Mouse (Mus musculus): ENCODE measurements around the gene Cltc. TPM values are rescaled to one million over a fixed set of nuclear protein-coding genes. Genes with fewer than 3 reads are reported as not detected.
"Not testable (repeated sequence)": the region's sequence is repeated elsewhere in the genome, so short reads cannot be mapped to it uniquely, and the experiment has no call there.

Cltc gene
- total and polyA plus RNA-seq, 2 experiments from 2014 or later, result 122 to 383 TPM

DNA sequence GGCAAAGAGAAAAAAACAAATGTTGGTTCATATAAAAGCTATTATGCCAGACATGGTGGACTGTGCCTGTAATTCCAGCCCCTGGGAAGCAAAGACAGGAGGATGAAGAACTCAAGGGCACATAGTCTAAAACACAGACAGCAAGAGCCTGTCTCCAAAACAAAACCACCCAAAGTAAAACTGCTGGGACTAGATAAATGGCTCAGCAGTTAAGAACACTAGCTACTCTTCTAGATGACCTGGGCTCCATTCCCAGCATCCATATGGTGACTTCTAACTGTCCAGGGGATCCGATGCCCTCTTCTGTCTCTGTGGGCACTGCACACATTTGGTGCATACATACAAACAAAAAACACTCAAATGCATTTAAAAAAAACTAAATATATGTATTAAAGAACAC, 6.4 kb downstream of the Cltc start:
- TF ChIP-seq CTCF (IDR thresholded peaks at IDR 0.05; ENCODE audit: low read depth), result no peak
- no peaks in the 10 kb centered on the region for H3K9me3 ChIP-seq (ENCODE audit: low read length)
- H3K4me1 ChIP-seq (ENCODE audit: insufficient read depth), result peaks cover 2% of the 10 kb centered on the region; the same call in 1 of the 2 replicates
- no peaks in the 10 kb centered on the region for H3K27me3 ChIP-seq (ENCODE audit: insufficient read depth, low read length)
- H3K4me2 ChIP-seq (ENCODE audit: low read depth), result no peak overlapping the region
- no peak overlapping the region for H3K4me3 ChIP-seq (ENCODE audit: low read depth, low read length)
- WGBS, result 91% methylated on average over 1 of the region's 1 CpGs
- H3K9ac ChIP-seq, result no peak overlapping the region
- no peak overlapping the region for H3K27ac ChIP-seq (ENCODE audit: low read depth, low read length)
- no peak for ATAC-seq
- no peaks in the 10 kb centered on the region for H3K36me3 ChIP-seq (ENCODE audit: insufficient read depth)
- DNase-seq, result no peak

DNA sequence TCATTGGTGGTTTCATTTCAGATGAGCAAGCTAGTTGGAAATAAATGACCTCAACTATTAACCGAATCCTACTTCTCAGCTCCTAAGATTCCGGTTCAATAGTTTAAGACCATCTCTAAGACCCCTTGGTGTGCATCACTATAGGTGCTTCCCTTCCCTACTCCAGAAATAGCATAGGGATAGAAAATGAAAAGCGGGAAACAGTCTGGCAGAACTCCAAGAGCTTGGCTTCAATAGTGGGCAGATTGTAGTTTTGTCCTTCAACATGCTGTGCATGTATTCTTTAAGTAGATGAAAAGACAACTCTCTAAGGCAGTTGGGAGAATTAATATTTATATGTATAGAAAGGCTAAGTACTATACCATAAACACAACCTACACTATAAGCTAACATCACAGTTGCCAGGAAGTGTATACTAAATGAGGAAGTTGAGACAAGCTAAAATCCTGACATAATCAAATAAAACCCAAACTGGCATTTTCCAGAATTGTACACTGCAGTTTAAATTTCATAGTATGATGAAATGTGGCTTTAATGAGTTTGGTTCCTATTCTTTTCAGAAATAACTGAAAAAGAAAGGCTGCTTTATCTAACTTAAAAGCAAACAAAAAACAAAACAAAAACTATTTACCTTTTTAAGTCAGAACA, 7.5 kb downstream of the Cltc start:
- ATAC-seq (no peak), DNase-seq (no peak)
- Histone ChIP-seq H3K27me3 (ENCODE audit: insufficient read depth, low read length) (no peaks in the 10 kb centered on the region), H3K9me3 (ENCODE audit: low read length) (no peaks in the 10 kb centered on the region), H3K4me3 (ENCODE audit: low read depth, low read length) (no peak overlapping the region), H3K4me1 (ENCODE audit: insufficient read depth) (no peaks in the 10 kb centered on the region), H3K9ac (no peak overlapping the region), H3K4me2 (ENCODE audit: low read depth) (no peak overlapping the region), H3K27ac (ENCODE audit: low read depth, low read length) (no peak overlapping the region), H3K36me3 (ENCODE audit: insufficient read depth) (no peaks in the 10 kb centered on the region)
- WGBS, result 29% methylated on average over 3 of the region's 3 CpGs
- no peak for TF ChIP-seq CTCF (IDR thresholded peaks at IDR 0.05; ENCODE audit: low read depth)

DNA sequence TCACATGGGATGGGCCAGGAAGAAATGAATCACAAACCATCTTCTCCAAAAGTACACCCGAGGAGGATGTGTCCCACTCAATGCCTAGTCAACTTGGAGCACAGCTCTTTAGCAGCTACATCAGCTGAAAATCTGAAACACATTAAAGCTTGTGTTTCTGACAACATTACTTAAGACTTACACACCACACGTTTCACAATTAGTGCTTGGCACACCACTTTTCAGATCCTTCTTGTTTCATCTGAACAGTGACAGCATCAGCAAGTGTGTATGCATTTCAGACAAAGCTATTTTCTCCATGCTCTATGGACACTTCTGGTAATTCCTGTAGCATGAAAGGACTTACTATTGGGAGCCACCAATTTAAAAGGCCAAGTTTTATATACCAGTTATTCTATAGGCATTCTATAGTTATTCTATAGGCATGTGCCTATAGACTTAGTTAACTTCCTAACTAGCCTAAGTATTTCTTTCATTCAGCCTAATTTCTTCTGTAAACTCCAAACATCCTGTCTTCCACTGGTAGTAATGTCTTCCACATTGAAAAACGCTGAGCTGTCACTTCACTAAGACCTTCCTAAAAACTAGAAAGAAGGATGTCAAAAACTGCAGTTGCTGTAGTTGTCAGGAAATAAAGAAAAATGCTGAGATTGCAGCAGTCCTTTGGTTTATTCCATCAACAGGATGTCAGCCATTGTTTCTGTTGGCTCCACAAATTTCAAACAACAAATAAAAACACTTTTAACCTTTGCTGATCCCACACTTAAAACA, 11.5 kb downstream of the Cltc start:
- Histone ChIP-seq H3K4me2 (ENCODE audit: low read depth) (no peak overlapping the region), H3K4me3 (ENCODE audit: low read depth, low read length) (no peak overlapping the region), H3K4me1 (ENCODE audit: insufficient read depth) (no peaks in the 10 kb centered on the region), H3K27ac (ENCODE audit: low read depth, low read length) (no peak overlapping the region), H3K9ac (no peak overlapping the region), H3K9me3 (ENCODE audit: low read length) (no peaks in the 10 kb centered on the region), H3K27me3 (ENCODE audit: insufficient read depth, low read length) (no peaks in the 10 kb centered on the region), H3K36me3 (ENCODE audit: insufficient read depth) (no peaks in the 10 kb centered on the region)
- DNase-seq (no peak), ATAC-seq (no peak)
- TF ChIP-seq CTCF (IDR thresholded peaks at IDR 0.05; ENCODE audit: low read depth), result no peak
- WGBS, result 68% methylated on average over 3 of the region's 3 CpGs

DNA sequence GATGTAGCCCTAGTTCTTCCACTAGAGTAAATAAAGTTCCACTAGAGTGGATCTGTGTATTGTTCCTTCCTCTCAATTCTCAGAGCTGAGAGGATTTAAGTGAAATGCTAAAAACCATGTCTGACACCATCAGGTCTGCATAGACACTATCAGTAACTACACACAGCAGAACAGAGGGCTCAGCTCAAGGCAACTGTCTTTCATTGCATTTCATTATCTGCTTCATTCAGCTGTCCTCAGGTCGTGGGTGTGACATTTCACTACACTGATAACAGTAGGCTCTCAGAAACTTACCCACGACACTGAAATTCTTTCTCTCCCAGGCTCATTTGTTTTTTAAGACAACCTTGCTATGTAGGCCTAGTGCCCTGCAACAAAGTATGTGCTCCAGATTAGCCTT, 14.8 kb downstream of the Cltc start:
- Histone ChIP-seq H3K9ac (no peak overlapping the region), H3K27me3 (ENCODE audit: insufficient read depth, low read length) (no peaks in the 10 kb centered on the region), H3K9me3 (ENCODE audit: low read length) (no peaks in the 10 kb centered on the region), H3K4me2 (ENCODE audit: low read depth) (no peak overlapping the region), H3K36me3 (ENCODE audit: insufficient read depth) (no peaks in the 10 kb centered on the region), H3K4me3 (ENCODE audit: low read depth, low read length) (no peak overlapping the region), H3K27ac (ENCODE audit: low read depth, low read length) (no peak overlapping the region), H3K4me1 (ENCODE audit: insufficient read depth) (no peaks in the 10 kb centered on the region)
- DNase-seq, result no peak
- no peak for ATAC-seq
- 57% methylated on average over 2 of the region's 2 CpGs for WGBS
- TF ChIP-seq CTCF (IDR thresholded peaks at IDR 0.05; ENCODE audit: low read depth), result no peak

DNA sequence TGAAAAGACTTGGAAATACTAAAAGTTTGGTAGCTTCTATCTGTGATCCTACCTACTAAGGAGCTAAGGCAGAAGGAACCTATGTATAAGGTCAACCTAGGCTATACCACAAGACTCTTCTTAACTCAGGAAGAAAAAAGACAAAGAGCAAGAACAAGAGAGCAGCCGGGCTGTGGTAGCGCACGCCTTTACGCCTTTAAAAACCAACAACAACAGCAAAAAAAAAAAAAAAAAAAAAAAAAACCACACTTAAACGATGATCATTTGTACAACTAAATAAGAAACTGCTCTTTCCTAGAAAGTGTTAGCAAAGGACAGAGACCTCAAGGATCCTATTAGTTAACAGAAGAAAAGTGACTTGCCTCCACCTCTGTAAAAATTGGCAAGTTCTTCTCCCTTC, 15.9 kb downstream of the Cltc start:
- H3K4me2 ChIP-seq (ENCODE audit: low read depth), result no peak overlapping the region
- no peak overlapping the region for H3K27ac ChIP-seq (ENCODE audit: low read depth, low read length)
- no peak overlapping the region for H3K4me3 ChIP-seq (ENCODE audit: low read depth, low read length)
- no peaks in the 10 kb centered on the region for H3K4me1 ChIP-seq (ENCODE audit: insufficient read depth)
- no peaks in the 10 kb centered on the region for H3K27me3 ChIP-seq (ENCODE audit: insufficient read depth, low read length)
- H3K36me3 ChIP-seq (ENCODE audit: insufficient read depth), result no peaks in the 10 kb centered on the region
- 95% methylated on average over 5 of the region's 5 CpGs for WGBS
- TF ChIP-seq CTCF (IDR thresholded peaks at IDR 0.05; ENCODE audit: low read depth), result no peak
- H3K9me3 ChIP-seq (ENCODE audit: low read length), result no peaks in the 10 kb centered on the region
- DNase-seq, result no peak
- no peak overlapping the region for H3K9ac ChIP-seq
- no peak for ATAC-seq

DNA sequence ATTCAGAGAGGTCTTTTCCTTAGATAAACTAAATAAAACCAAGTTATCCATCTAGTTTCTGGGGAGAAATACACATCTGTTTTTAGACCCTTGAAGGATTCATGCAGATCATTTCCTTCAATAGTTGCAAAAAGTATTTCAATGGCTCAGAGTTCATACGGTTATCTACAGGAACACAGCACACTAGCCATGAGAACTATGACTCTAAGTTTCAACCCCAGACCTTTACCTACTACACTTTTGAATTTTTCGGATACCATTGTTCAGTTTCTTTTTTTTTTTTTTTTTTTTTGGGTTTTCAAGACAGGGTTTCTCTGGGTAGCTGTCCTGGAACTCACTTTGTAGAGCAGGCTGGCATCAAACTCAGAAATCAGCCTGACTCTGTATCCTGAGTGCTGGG, 17.9 kb downstream of the Cltc start:
- TF ChIP-seq CTCF (IDR thresholded peaks at IDR 0.05; ENCODE audit: low read depth), result no peak
- Histone ChIP-seq H3K4me1 (ENCODE audit: insufficient read depth) (no peaks in the 10 kb centered on the region), H3K27me3 (ENCODE audit: insufficient read depth, low read length) (no peaks in the 10 kb centered on the region), H3K36me3 (ENCODE audit: insufficient read depth) (no peaks in the 10 kb centered on the region), H3K9ac (no peak overlapping the region), H3K9me3 (ENCODE audit: low read length) (no peaks in the 10 kb centered on the region), H3K4me2 (ENCODE audit: low read depth) (no peak overlapping the region), H3K27ac (ENCODE audit: low read depth, low read length) (no peak overlapping the region), H3K4me3 (ENCODE audit: low read depth, low read length) (no peak overlapping the region)
- DNase-seq, result no peak
- ATAC-seq, result no peak
- 96% methylated on average over 2 of the region's 2 CpGs for WGBS

DNA sequence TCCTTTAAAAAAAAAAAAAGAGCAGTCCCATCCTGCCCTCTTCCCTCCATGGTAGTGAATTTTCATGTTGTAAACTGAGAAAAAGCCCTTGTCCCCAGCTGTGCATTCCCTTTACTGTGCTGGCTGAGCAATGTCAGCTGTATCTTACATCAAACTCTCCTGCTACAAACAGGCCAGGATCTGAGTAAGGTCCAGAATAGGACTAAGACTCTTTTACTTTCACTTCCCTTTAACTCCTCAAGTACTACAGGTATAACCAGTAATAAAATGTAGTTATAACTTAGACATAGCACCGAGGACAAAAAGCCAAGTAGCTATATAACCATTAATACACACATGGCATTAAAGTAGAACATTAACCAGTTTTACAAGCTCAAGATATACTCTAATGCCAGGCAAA, 18.4 kb downstream of the Cltc start:
- no peaks in the 10 kb centered on the region for H3K9me3 ChIP-seq (ENCODE audit: low read length)
- H3K36me3 ChIP-seq (ENCODE audit: insufficient read depth), result no peaks in the 10 kb centered on the region
- 94% methylated on average over 1 of the region's 1 CpGs for WGBS
- DNase-seq (no peak), ATAC-seq (no peak)
- H3K4me1 ChIP-seq (ENCODE audit: insufficient read depth), result no peaks in the 10 kb centered on the region
- H3K9ac ChIP-seq, result no peak overlapping the region
- no peak overlapping the region for H3K4me2 ChIP-seq (ENCODE audit: low read depth)
- no peaks in the 10 kb centered on the region for H3K27me3 ChIP-seq (ENCODE audit: insufficient read depth, low read length)
- no peak overlapping the region for H3K4me3 ChIP-seq (ENCODE audit: low read depth, low read length)
- TF ChIP-seq CTCF (IDR thresholded peaks at IDR 0.05; ENCODE audit: low read depth), result no peak
- no peak overlapping the region for H3K27ac ChIP-seq (ENCODE audit: low read depth, low read length)

DNA sequence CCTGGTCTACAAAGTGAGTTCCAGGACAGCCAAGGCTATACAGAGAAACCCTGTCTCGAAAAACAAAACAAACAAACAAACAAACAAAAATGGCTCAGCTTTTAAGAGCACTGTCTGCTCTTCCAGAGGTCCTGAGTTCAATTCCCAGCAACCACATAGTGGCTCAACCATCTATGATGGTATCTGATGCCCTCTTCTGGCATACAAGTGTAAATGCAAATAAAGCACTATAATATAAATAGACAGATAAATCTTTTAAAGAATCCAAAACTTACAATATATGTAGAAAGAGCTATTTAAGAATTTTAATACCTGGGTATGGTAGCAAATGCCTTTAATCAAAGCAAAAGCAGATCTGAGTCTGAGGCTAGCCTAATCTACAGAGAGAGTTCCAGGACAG, 19.1 kb downstream of the Cltc start:
- not testable (repeated sequence) for H3K36me3 ChIP-seq (ENCODE audit: insufficient read depth); H3K9ac ChIP-seq; H3K4me3 ChIP-seq (ENCODE audit: low read depth, low read length); H3K27me3 ChIP-seq (ENCODE audit: insufficient read depth, low read length); H3K9me3 ChIP-seq (ENCODE audit: low read length); ATAC-seq; H3K4me1 ChIP-seq (ENCODE audit: insufficient read depth); H3K27ac ChIP-seq (ENCODE audit: low read depth, low read length); H3K4me2 ChIP-seq (ENCODE audit: low read depth); DNase-seq
- WGBS, result 90% methylated on average over 1 of the region's 1 CpGs

Measured in forebrain, postnatal 0 days (tissue).